Mouse (Mus musculus): Measurements from ENCODE around the gene Bves. TPM values are rescaled to one million over a fixed set of nuclear protein-coding genes. Genes with fewer than 3 reads are reported as not detected.
A peak's percentile ranks its signal among the peaks of the same experiment; 100 is the strongest.
"Not testable (repeated sequence)": the region's sequence is repeated elsewhere in the genome, so short reads cannot be mapped to it uniquely, and the experiment has no call there.

Bves gene
- total RNA-seq, 4 experiments from 2014 or later: 29.5 to 34.0 (median 31.9) TPM

GRCm38 (mm10) chr10:45348143-45348542 lies 12.6 kb downstream of the Bves start:
- not testable (repeated sequence) for DNase-seq (ENCODE audit: low spot score)

GRCm38 (mm10) chr10:45356091-45356490 lies 20.5 kb downstream of the Bves start:
- no peak for DNase-seq (ENCODE audit: low spot score)

- peak; percentile 44 for DNase-seq (ENCODE audit: low spot score)
Measured at GRCm38 (mm10) chr10:45363396-45363795, 27.8 kb downstream of the Bves start.

- no peak for DNase-seq (ENCODE audit: low spot score)
Measured at GRCm38 (mm10) chr10:45366987-45367705, 31.6 kb downstream of the Bves start.

- no peak for DNase-seq (ENCODE audit: low spot score)
Measured at GRCm38 (mm10) chr10:45369639-45370038, 34.1 kb downstream of the Bves start.

GRCm38 (mm10) chr10:45370545-45370944 lies 35.0 kb downstream of the Bves start:
- DNase-seq (ENCODE audit: low spot score): no peak

GRCm38 (mm10) chr10:45372994-45373692 lies 37.6 kb downstream of the Bves start:
- DNase-seq (ENCODE audit: low spot score): peak; percentile 63

GRCm38 (mm10) chr10:45378269-45378668 lies 42.7 kb downstream of the Bves start:
- no peak for DNase-seq (ENCODE audit: low spot score)

- no peak for DNase-seq (ENCODE audit: low spot score)
Measured at GRCm38 (mm10) chr10:45381937-45382636, 46.5 kb downstream of the Bves start.

- DNase-seq (ENCODE audit: low spot score): no peak
Measured at GRCm38 (mm10) chr10:45382637-45382958, 47.0 kb downstream of the Bves start.

GRCm38 (mm10) chr10:45398211-45398610 lies 62.6 kb downstream of the Bves start:
- DNase-seq (ENCODE audit: low spot score): no peak

- no peak for DNase-seq (ENCODE audit: low spot score)
Measured at GRCm38 (mm10) chr10:45399702-45400243, 64.2 kb downstream of the Bves start.

- DNase-seq (ENCODE audit: low spot score): no peak
Measured at GRCm38 (mm10) chr10:45410624-45411341, 75.2 kb downstream of the Bves start.

GRCm38 (mm10) chr10:45411741-45412140 lies 76.2 kb downstream of the Bves start:
- no peak for DNase-seq (ENCODE audit: low spot score)

GRCm38 (mm10) chr10:45412144-45412543 lies 76.6 kb downstream of the Bves start:
- no peak for DNase-seq (ENCODE audit: low spot score)

Other genes starting within 250 kb of the Bves start
- 10 to 100 TPM; 25.5 to 40.5 (median 31.9) TPM for gene Popdc3, start 157.7 kb upstream of the Bves start, total RNA-seq (2022)
- under 1 TPM; 0.17 to 0.31 (median 0.26) TPM for gene Lin28b, start 150.6 kb downstream of the Bves start, total RNA-seq (2022)
- gene Hace1, start 242.1 kb downstream of the Bves start, total RNA-seq (2022): 1 to 10 TPM; 6.5 to 7.0 (median 6.8) TPM

Data from heart, adult 8-10 months (tissue).